Mouse (Mus musculus) lung, postnatal 25 days (tissue): ENCODE results near the gene N4bp1.
A peak's percentile ranks its signal among the peaks of the same experiment; 100 is the strongest.

ENCODE experiments used
- DNase-seq: peaks from one replicate; pipeline ENCODE4 v3.0.0; 2022; ENCODE audit warnings: low spot score

The N4bp1 gene

GRCm38 (mm10) chr8:86895390-86895789, 10.3 kb upstream of the N4bp1 start:
- DNase-seq, result no peak

- DNase-seq, result no peak
Observed at GRCm38 (mm10) chr8:86894194-86894761, 9.2 kb upstream of the N4bp1 start.

DNA sequence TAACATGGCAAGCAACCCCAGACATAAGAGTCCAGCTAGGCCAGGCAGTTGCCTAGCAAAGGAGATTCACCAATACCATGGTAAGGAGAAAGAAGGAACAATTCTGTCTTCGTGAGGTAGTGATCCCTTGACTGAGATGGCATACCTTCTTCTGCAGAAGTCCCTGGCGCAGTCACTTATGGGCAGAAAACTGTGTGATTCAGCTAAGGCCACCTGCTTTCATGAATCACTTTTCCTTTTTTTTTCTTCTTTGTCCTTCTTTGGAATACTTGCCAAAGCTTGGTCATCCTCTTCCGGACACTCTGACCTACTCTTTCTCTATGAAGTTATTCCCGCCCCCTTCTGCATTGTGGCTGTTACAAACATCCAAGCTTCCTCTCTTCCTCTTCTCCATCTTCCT, 8.5 kb upstream of the N4bp1 start:
- DNase-seq, result no peak

- no peak for DNase-seq
Observed at GRCm38 (mm10) chr8:86891533-86891932, 6.5 kb upstream of the N4bp1 start.

GRCm38 (mm10) chr8:86888058-86888939, 3.2 kb upstream of the N4bp1 start:
- peak; percentile 73 for DNase-seq

DNA sequence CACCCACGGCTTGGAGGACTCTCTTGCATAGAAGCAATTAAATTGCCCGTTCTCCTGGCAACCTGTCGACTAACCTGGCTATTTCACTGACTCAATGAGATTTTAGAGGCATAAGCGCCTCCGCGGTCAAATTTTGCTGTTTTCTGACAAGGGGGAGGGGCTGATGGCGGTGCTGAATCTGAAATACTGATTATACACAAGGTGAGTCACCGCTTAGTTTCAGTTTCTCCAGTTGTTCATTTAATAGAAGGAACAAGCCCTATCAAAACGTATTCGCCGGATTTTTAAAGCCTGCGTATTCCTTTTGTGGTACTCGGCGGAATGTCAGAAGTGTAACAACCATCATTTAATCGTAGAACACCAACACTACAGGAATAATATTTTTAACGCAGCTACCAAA, 991 bp downstream of the N4bp1 start:
- DNase-seq, result no peak

- DNase-seq, result no peak
Observed at GRCm38 (mm10) chr8:86882568-86883478, 2.2 kb downstream of the N4bp1 start.

- DNase-seq, result no peak
Observed at GRCm38 (mm10) chr8:86881951-86882350, 3.1 kb downstream of the N4bp1 start.

DNA sequence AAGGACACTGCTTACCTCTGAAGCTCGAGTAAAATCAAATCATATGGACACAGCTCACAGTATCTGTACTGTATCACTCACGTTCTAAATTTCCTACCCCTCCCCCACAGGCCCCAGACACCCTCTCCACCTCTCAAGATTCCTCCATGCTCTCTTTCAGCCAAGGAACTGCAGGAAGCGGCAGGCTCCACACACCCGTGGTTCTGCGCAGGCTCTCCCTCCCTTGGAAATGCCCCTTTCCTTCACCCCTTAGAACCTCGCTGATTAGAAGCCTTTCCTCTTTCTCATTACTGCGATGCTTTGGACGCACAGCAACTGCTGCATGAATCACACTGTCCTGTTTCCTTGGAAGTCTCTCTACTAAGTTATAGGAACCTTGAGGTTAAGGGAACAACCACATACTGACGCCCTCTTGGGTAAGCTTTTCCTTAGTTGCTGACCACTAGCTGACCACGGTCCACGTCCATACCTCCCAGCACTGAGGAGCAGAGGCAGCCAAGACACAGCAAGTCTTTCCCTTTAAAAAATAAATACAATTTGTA, 3.9 kb downstream of the N4bp1 start:
- DNase-seq, result no peak

DNA sequence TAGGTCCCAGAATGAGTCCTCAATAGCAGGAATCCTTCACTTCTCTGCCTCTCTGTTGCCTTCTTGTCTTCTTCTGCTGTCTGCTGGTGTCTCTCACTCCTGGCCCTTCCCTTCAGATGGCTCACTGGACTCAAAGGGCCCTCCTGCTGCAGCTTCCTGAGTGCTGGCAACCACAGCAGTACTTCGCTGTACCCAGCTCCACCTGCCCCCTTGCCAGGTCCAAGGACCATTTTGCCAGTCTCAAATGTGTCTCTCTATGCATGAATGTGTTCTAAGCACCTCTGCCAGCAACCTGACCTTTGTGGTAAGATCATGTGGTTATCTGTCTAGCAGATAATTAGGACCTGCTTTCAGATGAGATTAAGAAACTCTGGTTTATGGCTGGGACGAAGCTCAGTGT, 8.2 kb downstream of the N4bp1 start:
- no peak for DNase-seq

GRCm38 (mm10) chr8:86874055-86874454, 11.0 kb downstream of the N4bp1 start:
- no peak for DNase-seq

GRCm38 (mm10) chr8:86873151-86873550, 11.9 kb downstream of the N4bp1 start:
- peak; percentile 48 for DNase-seq

DNA sequence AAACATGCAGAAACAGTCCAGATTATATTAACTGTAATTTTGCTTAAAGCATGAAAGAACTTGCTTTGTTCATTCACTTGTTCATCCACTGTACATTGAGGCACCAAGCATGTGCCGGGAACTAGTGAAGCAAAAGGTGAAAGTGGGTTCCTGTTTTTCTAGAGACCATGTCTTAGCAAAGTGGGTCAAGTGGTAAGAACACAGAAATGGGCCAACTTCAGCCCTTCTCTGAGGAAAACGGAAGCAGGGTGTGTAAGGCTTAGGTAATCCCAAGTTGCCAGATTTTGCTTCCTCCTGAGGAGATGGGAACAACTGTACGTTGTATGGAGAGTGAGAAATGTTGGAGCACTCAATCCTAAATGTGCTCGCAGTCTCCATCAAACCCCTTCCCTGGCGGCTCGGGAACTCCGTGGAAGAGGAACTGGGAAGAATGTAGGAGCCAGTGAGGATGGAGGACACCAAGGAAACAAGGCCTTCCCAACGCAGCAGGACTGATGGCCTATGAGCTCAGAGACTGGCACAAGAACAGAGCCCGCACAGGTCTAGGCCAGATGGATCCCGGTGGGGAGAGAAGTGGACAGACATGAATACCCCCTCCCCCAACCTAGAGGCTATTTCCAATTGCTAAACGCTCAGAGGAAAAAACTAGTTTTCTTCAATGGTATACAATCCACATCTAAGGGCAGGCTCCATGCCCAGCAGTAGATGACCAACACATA, 12.8 kb downstream of the N4bp1 start:
- DNase-seq, result peak; percentile 40

GRCm38 (mm10) chr8:86871421-86871820, 13.6 kb downstream of the N4bp1 start:
- DNase-seq, result no peak

- no peak for DNase-seq
Observed at GRCm38 (mm10) chr8:86870771-86871170, 14.3 kb downstream of the N4bp1 start.

DNA sequence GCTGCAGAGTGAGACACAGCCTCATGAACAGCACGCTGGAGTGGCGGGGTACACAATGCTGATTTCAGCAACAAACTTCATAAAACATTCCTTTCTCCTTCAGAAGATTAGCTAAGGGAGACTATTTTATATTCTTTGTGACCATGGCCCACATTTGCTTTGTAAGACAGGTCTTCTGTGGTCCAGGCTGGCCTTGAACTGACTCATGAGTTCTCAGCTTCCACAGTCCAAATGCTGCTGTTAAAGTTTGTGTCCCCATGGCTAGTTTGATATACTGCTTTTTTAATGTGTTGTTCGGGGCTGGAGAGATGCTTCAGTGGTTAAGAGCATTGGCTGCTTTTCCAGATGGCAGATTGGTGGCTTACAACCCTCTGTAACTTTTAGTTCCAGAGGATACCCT, 17.0 kb downstream of the N4bp1 start:
- DNase-seq, result no peak

- DNase-seq, result no peak
Observed at GRCm38 (mm10) chr8:86864764-86865163, 20.3 kb downstream of the N4bp1 start.

DNA sequence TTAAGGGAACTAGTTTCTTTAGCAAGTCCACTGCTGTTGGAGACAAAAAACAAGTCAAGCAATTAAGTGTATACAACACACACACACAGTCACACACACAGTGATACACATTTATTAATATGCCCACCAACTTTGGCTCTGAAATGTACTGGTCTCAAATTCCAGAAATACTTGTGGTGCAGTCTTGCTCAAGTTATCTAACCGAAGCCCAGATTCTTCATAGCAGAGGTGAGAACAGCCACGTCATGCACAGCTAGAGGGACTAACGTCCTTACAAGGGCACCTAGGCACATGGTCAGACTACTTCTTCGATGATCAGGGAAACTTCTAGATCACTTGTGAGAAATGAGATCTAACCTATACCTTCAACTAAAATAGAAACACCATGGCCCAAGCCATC, 22.2 kb downstream of the N4bp1 start:
- DNase-seq, result no peak

GRCm38 (mm10) chr8:86862155-86862816, 22.8 kb downstream of the N4bp1 start:
- no peak for DNase-seq

- peak; percentile 16 for DNase-seq
Observed at GRCm38 (mm10) chr8:86861516-86861915, 23.5 kb downstream of the N4bp1 start.

DNA sequence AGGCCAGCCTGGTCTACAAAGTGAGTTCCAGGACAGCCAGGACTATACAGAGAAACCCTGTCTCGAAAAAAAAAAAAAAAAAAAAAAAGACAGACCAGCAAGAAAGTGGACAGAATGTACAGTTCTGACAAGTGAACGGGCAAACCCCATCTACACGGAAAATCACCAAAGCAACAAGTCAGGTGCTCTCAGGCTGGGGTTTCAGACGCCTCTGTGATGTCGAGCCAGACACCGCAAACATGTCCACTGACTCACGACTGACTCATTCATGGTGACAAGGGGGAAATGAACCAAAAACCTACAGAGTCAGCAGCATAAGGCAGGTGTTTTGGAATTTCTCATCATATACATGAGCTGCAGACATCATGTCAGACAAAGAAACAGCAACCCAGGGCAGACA, 28.8 kb downstream of the N4bp1 start:
- DNase-seq, result no peak
